Mouse (Mus musculus) spleen, postnatal 0 days (tissue): Measurements from ENCODE around the gene Pnp2. TPM values are rescaled to one million over a fixed set of nuclear protein-coding genes. Genes with fewer than 3 reads are reported as not detected.

Experiments used
- polyA plus RNA-seq: library from polyadenylated mRNA; unstranded; fragments of >200 nt; fragmentation: Nextera tagmentation; extraction: Ambion mirVana; gene quantifications from 2 replicates; pipeline ENCODE4 v1.2.1, GENCODE M21; 2015

The Pnp2 gene
- polyA plus RNA-seq, result 21.4 and 25.9 TPM in 2 replicates

DNA sequence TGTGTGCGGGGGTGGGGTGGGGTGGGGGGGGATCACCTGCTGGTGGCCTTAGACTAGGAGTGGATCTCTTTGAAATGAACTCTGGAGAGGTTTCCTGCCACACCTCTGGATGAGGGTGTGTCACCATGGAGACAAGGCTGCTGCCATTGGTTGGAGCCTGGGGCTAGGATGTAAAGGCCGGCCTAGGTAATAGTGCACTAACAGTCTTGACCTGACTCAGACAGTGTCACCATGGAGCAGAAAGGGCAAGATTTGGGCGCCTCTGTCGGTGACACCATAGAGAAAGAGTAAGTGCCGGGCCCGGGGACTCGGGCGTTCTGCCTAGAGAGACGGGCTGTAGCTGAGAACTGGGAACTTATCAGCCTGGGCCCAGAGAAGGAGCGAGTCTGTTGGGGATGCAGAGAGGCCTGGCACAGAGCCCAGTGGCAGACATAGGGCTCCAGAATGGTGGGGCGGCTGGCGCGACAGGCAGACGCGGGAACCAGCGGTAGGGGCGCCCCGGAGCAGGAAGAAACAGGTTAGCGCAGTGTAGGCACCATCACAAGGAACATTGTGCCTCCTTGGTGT, at the start of gene Pnp2:
Gene Pnp2, plus strand, starts transcription at position 51 of the 567 bp plus-strand sequence.

DNA sequence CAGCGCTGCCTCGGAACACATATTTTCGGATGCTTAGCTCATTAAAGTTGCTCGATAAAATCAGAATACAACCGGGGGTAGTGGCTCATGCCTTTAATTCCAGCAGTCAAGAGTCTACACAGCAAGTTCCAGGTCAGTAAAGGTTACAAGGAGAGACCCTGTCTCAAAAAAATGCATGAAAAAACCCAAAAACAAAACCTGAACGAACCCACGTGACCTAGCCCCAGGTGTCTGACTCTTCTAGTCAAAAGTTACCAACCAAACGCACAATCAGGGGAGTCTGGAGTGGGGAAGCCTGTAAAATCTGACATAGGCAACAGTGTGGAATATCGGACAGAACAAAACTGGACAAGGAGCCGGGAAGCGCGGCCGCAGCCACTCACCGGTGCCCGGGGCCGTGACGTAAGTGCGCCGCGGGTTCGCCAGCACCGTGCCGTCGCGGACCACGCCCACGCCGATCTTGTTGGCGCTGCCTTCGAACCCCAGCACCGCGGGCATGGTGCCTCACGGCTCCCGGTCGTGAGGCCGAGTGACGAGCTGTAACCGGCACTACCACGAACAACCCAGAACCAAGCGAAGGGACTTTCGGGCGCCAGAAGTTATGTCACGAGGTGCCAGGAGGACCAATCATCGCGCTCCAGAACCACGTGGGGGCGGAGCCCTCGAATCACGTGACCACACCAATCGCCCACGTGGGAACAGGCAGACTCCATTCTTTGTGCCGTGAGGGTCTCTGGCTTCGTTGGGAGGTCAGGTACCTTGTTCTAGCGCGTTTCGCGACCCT, 31.3 kb upstream of the Pnp2 start, which contains the start of the genes Osgep and Apex1:
Gene Osgep, minus strand, starts transcription at position 613 of the 784 bp plus-strand sequence.
Gene Apex1, plus strand, starts transcription at position 688 of the 784 bp plus-strand sequence.

DNA sequence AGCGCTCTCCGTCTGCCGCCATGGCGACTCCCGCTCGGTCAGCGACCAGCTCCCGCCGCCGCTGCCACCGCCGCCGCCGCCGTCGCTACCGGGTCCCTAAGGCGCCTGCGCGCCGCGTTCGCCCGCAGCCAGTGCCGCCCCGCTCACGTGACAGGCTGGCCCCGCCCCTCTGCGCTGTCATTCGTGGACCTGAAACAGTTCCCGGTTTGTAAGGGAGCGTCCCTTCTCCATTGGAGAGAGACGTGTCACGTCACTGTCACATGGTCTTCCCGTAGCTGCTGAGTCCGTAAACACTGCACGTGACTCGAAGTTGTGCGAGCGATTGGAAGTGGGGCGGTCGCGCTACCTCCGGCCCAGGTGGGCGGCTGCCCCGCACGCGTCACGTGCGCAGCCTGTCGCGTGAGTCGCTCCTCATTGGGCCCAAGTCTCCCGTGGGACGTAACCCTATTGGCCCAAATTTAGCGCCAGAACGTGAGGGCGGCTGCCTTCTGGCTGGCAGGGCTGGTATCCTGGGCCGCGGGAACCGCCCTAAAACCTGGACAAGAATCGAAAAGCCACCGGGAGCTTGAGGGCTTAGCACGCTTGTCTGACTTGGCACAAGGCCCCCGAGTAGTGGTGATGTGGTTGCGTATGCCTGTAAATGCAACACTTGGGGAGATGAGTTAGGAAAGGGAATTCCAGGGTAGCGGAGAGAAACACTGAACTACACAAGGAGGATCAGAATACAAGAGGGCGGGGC, 24.9 kb upstream of the Pnp2 start, which contains the start of the genes Pip4p1 and Pnp:
Gene Pip4p1, minus strand, starts transcription at position 103 of the 739 bp plus-strand sequence.
Gene Pnp, plus strand, starts transcription at position 329 of the 739 bp plus-strand sequence.

DNA sequence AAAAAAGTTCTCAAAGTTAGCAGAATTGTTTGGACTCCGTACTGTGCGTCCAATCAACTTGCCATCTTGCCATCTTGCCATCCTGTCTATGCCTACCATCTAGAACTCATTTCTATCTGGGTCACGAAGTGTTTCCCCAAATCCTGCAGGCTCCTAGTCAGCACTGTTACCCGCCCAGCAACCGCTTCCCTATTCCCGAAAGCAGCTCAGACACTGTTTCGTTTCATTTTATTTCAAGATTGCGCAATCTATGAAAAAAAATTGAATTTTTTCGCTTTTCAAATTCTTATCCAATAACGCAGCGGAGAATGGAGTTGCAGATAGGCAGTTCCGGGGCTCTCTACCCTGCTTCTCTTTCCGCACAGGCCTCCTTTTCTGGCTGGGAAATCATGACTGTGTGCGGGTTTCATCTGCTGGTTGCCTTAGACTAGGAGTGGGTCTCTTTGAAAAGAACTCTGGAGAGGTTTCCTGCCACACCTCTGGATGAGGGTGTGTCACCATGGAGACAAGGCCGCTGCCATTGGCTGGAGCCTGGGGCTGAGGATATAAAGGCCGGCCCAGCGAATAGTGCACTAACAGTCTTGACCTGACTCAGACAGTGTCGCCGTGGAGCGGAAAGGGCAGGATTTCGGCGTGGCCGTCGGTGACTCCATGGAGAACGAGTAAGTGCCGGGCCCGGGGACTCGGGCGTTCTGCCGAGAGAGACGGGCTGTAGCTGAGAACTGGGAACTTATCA, 11.7 kb upstream of the Pnp2 start, which contains the start of gene Gm49342:
Gene Gm49342, plus strand, starts transcription at position 586 of the 736 bp plus-strand sequence.

DNA sequence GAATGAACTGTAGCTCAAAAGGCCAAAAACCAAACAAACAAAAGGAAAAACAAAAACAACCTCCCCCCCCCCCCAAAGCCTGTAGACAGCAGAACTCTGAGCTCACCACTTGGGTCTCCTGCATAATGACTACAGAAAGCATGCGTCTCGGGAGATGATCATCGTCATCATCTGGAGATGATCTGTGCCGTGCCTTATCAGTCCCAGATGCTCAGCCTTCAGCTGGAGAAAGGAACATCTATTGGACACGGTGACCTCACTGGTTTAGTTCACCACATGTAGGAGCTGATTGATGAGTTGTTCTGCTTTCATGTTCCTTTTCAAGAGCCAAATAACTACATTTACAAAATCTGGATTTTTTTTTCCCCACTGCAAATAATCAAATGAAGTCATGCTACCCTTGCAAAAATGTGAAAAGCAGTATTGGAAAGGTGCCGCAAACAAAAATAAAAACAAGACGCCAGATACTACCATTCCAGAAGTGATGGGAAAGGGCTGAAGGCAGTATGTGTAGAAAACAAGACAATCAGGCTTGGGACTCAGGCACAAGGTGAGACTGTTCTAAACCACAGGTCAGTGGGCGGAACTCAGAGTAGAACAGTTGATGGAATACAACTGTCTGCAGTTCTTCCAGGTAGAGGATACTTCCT, 51.5 kb downstream of the Pnp2 start, which contains the start of gene Rnase10:
Gene Rnase10, plus strand, starts transcription at position 600 of the 650 bp plus-strand sequence.

Other genes with a start within 250 kb of the Pnp2 start
- gene Olfr748, start 248.6 kb upstream of the Pnp2 start, polyA plus RNA-seq, result not detected in 2 replicates
- gene Olfr749, start 210.9 kb upstream of the Pnp2 start, polyA plus RNA-seq, result not detected in 2 replicates
- gene Ttc5, start 170.5 kb upstream of the Pnp2 start, polyA plus RNA-seq, result 27.9 and 32.0 TPM in 2 replicates
- not detected in 2 replicates for gene Ccnb1ip1, start 148.3 kb upstream of the Pnp2 start, polyA plus RNA-seq
- 44.8 and 46.3 TPM in 2 replicates for gene Parp2, start 148.2 kb upstream of the Pnp2 start, polyA plus RNA-seq
- gene Tep1, start 85.4 kb upstream of the Pnp2 start, polyA plus RNA-seq, result 9.8 and 14.8 TPM in 2 replicates
- gene Klhl33, start 58.5 kb upstream of the Pnp2 start, polyA plus RNA-seq, result 0.16 and 0.24 TPM in 2 replicates
- gene Osgep, start 31.1 kb upstream of the Pnp2 start, polyA plus RNA-seq, result 73.5 and 76.4 TPM in 2 replicates
- gene Apex1, start 31.0 kb upstream of the Pnp2 start, polyA plus RNA-seq, result 94.3 and 96.1 TPM in 2 replicates
- 25.7 and 27.4 TPM in 2 replicates for gene Pip4p1, start 25.1 kb upstream of the Pnp2 start, polyA plus RNA-seq
- gene Pnp, start 24.9 kb upstream of the Pnp2 start, polyA plus RNA-seq, result 129 and 140 TPM in 2 replicates
- gene Gm49342, start 11.5 kb upstream of the Pnp2 start, polyA plus RNA-seq, result not detected in 2 replicates
- 0.07 and 0.11 TPM in 2 replicates for gene Rnase10, start 51.8 kb downstream of the Pnp2 start, polyA plus RNA-seq
- not detected in 2 replicates for gene Rnase9, start 85.9 kb downstream of the Pnp2 start, polyA plus RNA-seq
- not detected in 2 replicates for gene Rnase11, start 94.2 kb downstream of the Pnp2 start, polyA plus RNA-seq
- 4.3 and 5.3 TPM in 2 replicates for gene Rnase12, start 101.7 kb downstream of the Pnp2 start, polyA plus RNA-seq
- not detected in 2 replicates for gene Olfr750, start 118.4 kb downstream of the Pnp2 start, polyA plus RNA-seq
- gene Rnase4, start 135.1 kb downstream of the Pnp2 start, polyA plus RNA-seq, result 24.0 and 29.5 TPM in 2 replicates
- 3.8 and 4.9 TPM in 2 replicates for gene Ang, start 135.2 kb downstream of the Pnp2 start, polyA plus RNA-seq
- not detected in 2 replicates for gene Eddm3b, start 158.4 kb downstream of the Pnp2 start, polyA plus RNA-seq
- 17.2 and 18.7 TPM in 2 replicates for gene Rnase6, start 167.9 kb downstream of the Pnp2 start, polyA plus RNA-seq
- gene Rnase1, start 190.8 kb downstream of the Pnp2 start, polyA plus RNA-seq, result 9.1 and 26.1 TPM in 2 replicates
- not detected in 2 replicates for gene Rnase2b, start 206.3 kb downstream of the Pnp2 start, polyA plus RNA-seq
- gene Ang2, start 243.2 kb downstream of the Pnp2 start, polyA plus RNA-seq, result not detected in 2 replicates
- gene Ear14, start 247.4 kb downstream of the Pnp2 start, polyA plus RNA-seq, result not detected in 2 replicates